Mouse (Mus musculus) liver, embryonic 12.5 days (tissue): ENCODE data around the gene Gm10139. TPM values are rescaled to one million over a fixed set of nuclear protein-coding genes. Genes with fewer than 3 reads are reported as not detected.
"Not testable (repeated sequence)": the region's sequence is repeated elsewhere in the genome, so short reads cannot be mapped to it uniquely, and the experiment has no call there.

ENCODE experiments used
- ATAC-seq: fragments of 200-750 bp; cut with Nextera tagmentation; 2 replicates; pipeline ENCODE4 v1.8.0; 2017; ENCODE audit warnings: moderate number of reproducible peaks, mild to moderate bottlenecking, moderate library complexity
- H3K27ac ChIP-seq: fragments of 300-500 bp; sonication (generic); 2 replicates; pipeline ENCODE4 v1.5.1; 2016; ENCODE audit warnings: mild to moderate bottlenecking
- H3K27me3 ChIP-seq: fragments of 300-500 bp; sonication (generic); replicated peaks from 2 replicates; pipeline ENCODE4 v1.6.1; 2016; ENCODE audit warnings: mild to moderate bottlenecking, moderate library complexity
- H3K36me3 ChIP-seq: fragments of 300-500 bp; sonication (generic); 2 replicates; pipeline ENCODE4 v1.6.1; 2016; ENCODE audit warnings: mild to moderate bottlenecking, moderate library complexity
- H3K4me1 ChIP-seq: fragments of 300-500 bp; sonication (generic); 2 replicates; pipeline ENCODE4 v1.6.1; 2016
- H3K4me2 ChIP-seq: fragments of 300-500 bp; sonication (generic); 2 replicates; pipeline ENCODE4 v1.6.1; 2016; ENCODE audit warnings: mild to moderate bottlenecking, moderate library complexity
- H3K4me3 ChIP-seq: fragments of 300-500 bp; sonication (generic); 2 replicates; pipeline ENCODE4 v1.5.1; 2016; ENCODE audit warnings: mild to moderate bottlenecking, moderate library complexity
- H3K9ac ChIP-seq: fragments of 300-500 bp; sonication (generic); 2 replicates; pipeline ENCODE4 v1.6.1; 2016; ENCODE audit warnings: mild to moderate bottlenecking, moderate library complexity
- H3K9me3 ChIP-seq: fragments of 300-500 bp; sonication (generic); replicated peaks from 2 replicates; pipeline ENCODE4 v1.6.1; 2016; ENCODE audit warnings: mild to moderate bottlenecking, moderate library complexity
- WGBS: fragments of 180-500 bp; shearing (Covaris S2); methylation state at CpG from one replicate; pipeline ENCODE4 v1.1.7; 2016; ENCODE audit not compliant: insufficient replicate concordance; 5-methylcytosine and 5-hydroxymethylcytosine counted together
- polyA plus RNA-seq: library from polyadenylated mRNA; unstranded; fragments of >200 nt; fragmentation: Nextera tagmentation; extraction: Ambion mirVana; gene quantifications from 2 replicates; pipeline ENCODE4 v1.2.1, GENCODE M21; 2016

Gene Gm10139
- not detected in 2 replicates for polyA plus RNA-seq

DNA sequence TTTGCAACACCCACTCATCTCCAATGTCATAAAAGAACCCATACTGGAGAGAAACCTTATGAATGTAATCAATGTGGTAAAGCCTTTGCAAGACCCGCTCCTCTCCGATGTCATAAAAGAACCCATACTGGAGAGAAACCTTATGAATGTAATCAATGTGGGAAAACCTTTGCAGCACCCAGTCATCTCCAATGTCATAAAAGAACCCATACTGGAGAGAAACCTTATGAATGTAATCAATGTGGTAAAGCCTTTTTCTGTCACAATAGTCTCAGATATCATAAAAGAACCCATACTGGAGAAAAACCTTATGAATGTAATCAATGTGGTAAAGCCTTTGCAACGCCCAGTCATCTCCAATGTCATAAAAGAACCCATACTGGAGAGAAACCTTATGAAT is at the start of gene Gm10139:
TSS of gene Gm10139 (plus strand) at position 301 of the 400 bp plus-strand sequence.
- not testable (repeated sequence) for H3K9me3 ChIP-seq, H3K4me1 ChIP-seq, H3K36me3 ChIP-seq, H3K4me3 ChIP-seq, H3K27me3 ChIP-seq, H3K4me2 ChIP-seq, ATAC-seq, H3K27ac ChIP-seq, H3K9ac ChIP-seq
- 32% methylated on average over 1 of the region's 3 CpGs for WGBS

DNA sequence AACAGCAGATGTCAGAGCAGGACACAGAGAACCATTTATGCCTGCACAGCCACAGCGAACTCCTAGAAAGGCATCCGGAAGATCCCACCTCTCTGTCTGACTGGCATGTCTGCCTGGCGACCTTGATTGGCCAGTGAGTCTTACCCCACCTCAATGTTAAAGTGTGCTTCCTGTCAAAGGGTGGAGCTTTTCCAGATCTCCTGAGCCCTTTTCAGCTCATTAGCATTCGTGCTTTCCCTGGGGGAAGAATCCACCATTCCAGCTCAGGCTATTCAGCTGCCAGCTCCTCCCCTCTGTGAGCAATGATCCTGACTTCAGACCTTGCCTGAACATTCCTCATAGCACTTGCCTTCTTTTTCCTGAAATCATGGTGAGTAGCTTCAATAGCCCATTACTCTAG is 45.2 kb downstream of the Gm10139 start:
- 59% methylated on average over 4 of the region's 4 CpGs for WGBS
- H3K4me3 ChIP-seq, H3K4me1 ChIP-seq, H3K9ac ChIP-seq, H3K4me2 ChIP-seq, H3K9me3 ChIP-seq, H3K27me3 ChIP-seq, ATAC-seq, H3K36me3 ChIP-seq, H3K27ac ChIP-seq: not testable (repeated sequence)

Other genes starting within 250 kb of the Gm10139 start
- 6.0 and 6.4 TPM in 2 replicates for gene Zfp369, start 233.9 kb upstream of the Gm10139 start, polyA plus RNA-seq